Mouse (Mus musculus): ENCODE data around the gene Gm13306. TPM values are rescaled to one million over a fixed set of nuclear protein-coding genes. Genes with fewer than 3 reads are reported as not detected.
"Not testable (repeated sequence)": the region's sequence is repeated elsewhere in the genome, so short reads cannot be mapped to it uniquely, and the experiment has no call there.

The Gm13306 gene
- polyA plus RNA-seq (2012; rRNA removed) (not detected in 2 replicates), polyA plus RNA-seq (2014; fragmentation: Nextera tagmentation; extraction: Ambion mirVana) (not detected in 2 replicates)

DNA sequence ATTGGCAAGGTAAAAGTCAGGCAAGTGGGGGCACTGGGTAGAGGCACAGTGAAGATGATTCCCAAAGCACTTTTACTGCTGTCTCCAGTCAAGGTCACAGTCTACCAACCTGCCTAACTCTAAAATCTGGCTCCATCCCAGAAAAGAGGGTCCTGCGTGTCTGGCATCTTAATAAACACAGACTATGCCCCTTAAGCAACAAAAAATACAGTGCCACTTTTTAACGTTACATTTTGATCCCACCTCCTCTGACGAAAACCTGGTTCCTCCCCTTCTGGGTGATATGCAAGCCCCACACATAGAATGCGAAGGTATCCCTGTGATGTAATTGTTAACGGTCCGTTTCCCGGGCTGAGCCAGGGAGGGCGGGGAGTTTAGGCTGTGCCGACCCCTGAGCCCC, at the start of gene Gm13306:
Gene Gm13306 (plus strand): TSS at position 301 of the 400 bp plus-strand sequence.
- H3K4me3 ChIP-seq (ENCODE audit: insufficient read depth in 1 of 2, low read depth in 2 of 2, low read length in 2 of 2); H3K4me1 ChIP-seq (replicated peaks; ENCODE audit: control insufficient read depth in 2 of 2, insufficient read depth in 2 of 2, low read length in 1 of 2); H3K27me3 ChIP-seq (ENCODE audit: control insufficient read depth, insufficient read depth, low read length); H3K9me3 ChIP-seq (ENCODE audit: control insufficient read depth, low read length); H3K36me3 ChIP-seq (replicated peaks; ENCODE audit: control insufficient read depth, insufficient read depth, low read depth); ATAC-seq (ENCODE audit: insufficient read depth); DNase-seq (ENCODE audit: low read depth in 3 of 3, low spot score in 3 of 3); H3K4me2 ChIP-seq (ENCODE audit: low read depth); H3K27ac ChIP-seq; H3K9ac ChIP-seq (replicated peaks): not testable (repeated sequence)
- no CpG with 5 or more reads among the region's 9 CpGs for WGBS (ENCODE audit: insufficient replicate concordance)

DNA sequence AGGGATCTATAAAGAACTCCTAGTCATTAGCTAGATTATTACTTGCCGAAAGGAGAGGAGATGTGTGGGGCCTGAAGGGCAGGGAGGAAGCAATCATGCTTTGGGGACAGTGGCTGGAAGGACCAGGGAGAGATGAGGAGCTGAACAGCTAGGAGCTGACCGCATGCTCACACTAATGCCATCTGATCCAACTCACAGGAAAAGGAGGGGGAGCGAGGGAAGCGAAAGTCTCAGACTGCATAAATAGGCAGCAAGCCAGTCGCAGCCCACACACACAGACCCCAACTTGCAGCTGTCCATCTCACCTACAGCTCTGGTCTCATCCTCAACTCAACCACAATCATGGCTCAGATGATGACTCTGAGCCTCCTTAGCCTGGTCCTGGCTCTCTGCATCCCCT, 38.7 kb upstream of the Gm13306 start, which contains the start of gene Gm13304:
Gene Gm13304 (plus strand): TSS at position 301 of the 400 bp plus-strand sequence.
- H3K4me3 ChIP-seq (ENCODE audit: insufficient read depth in 1 of 2, low read depth in 2 of 2, low read length in 2 of 2); H3K27me3 ChIP-seq (ENCODE audit: control insufficient read depth, insufficient read depth, low read length); H3K9ac ChIP-seq (replicated peaks); H3K36me3 ChIP-seq (replicated peaks; ENCODE audit: control insufficient read depth, insufficient read depth, low read depth); H3K4me2 ChIP-seq (ENCODE audit: low read depth); ATAC-seq (ENCODE audit: insufficient read depth); H3K27ac ChIP-seq; H3K9me3 ChIP-seq (ENCODE audit: control insufficient read depth, low read length); H3K4me1 ChIP-seq (replicated peaks; ENCODE audit: control insufficient read depth in 2 of 2, insufficient read depth in 2 of 2, low read length in 1 of 2); DNase-seq (ENCODE audit: low read depth in 3 of 3, low spot score in 3 of 3): not testable (repeated sequence)
- no CpG with 5 or more reads among the region's 5 CpGs for WGBS (ENCODE audit: insufficient replicate concordance)

DNA sequence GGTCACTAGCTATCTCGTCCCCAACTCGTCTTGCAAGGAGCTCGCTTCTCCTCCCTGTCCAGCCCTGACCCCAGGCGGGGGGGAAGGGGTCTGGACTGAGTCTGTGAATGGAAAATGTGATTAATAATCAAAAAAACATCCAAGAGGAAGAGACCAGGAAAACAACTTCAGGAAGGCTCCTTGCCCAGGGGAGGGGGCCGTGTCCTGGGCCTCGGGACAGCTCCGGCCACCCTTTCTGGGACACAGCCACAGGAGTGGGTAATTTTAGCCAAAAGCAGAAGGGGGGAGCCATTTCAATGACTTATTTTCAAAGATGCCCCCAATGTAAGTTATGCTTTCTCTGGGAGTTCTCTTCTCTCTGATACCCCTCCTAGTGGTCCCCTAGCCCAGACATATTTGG, 15.3 kb downstream of the Gm13306 start, which contains the start of gene Gm13305:
Gene Gm13305 (minus strand): TSS at position 101 of the 400 bp plus-strand sequence.
- ATAC-seq (ENCODE audit: insufficient read depth); DNase-seq (ENCODE audit: low read depth in 3 of 3, low spot score in 3 of 3); H3K27me3 ChIP-seq (ENCODE audit: control insufficient read depth, insufficient read depth, low read length); H3K27ac ChIP-seq; H3K9ac ChIP-seq (replicated peaks); H3K4me1 ChIP-seq (replicated peaks; ENCODE audit: control insufficient read depth in 2 of 2, insufficient read depth in 2 of 2, low read length in 1 of 2); H3K4me3 ChIP-seq (ENCODE audit: insufficient read depth in 1 of 2, low read depth in 2 of 2, low read length in 2 of 2); H3K4me2 ChIP-seq (ENCODE audit: low read depth); H3K36me3 ChIP-seq (replicated peaks; ENCODE audit: control insufficient read depth, insufficient read depth, low read depth); H3K9me3 ChIP-seq (ENCODE audit: control insufficient read depth, low read length): not testable (repeated sequence)
- WGBS (ENCODE audit: insufficient replicate concordance): no CpG with 5 or more reads among the region's 7 CpGs

DNA sequence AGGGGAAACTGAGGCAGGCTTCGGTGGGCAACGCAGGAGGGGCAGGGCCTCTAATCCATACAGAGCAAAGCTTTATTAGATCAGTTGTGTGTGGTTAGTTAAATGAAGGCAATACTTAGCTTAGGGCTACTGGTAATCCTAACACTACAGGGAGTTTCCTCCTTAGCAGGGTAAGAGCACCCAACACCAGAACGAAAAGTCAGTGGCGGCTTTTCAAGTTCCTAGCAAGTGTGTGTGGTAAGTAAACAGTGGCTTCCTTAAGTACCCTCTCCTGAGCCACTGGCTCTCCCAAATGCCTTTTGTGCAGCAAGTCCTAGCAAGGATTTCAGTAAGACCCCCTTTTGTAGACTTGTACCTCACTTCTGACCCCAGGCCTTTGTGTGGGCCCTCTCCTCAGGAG, 25.0 kb downstream of the Gm13306 start:
- H3K9me3 ChIP-seq (ENCODE audit: control insufficient read depth, low read length); H3K4me2 ChIP-seq (ENCODE audit: low read depth): not testable (repeated sequence)
- no CpG with 5 or more reads among the region's 4 CpGs for WGBS (ENCODE audit: insufficient replicate concordance)

DNA sequence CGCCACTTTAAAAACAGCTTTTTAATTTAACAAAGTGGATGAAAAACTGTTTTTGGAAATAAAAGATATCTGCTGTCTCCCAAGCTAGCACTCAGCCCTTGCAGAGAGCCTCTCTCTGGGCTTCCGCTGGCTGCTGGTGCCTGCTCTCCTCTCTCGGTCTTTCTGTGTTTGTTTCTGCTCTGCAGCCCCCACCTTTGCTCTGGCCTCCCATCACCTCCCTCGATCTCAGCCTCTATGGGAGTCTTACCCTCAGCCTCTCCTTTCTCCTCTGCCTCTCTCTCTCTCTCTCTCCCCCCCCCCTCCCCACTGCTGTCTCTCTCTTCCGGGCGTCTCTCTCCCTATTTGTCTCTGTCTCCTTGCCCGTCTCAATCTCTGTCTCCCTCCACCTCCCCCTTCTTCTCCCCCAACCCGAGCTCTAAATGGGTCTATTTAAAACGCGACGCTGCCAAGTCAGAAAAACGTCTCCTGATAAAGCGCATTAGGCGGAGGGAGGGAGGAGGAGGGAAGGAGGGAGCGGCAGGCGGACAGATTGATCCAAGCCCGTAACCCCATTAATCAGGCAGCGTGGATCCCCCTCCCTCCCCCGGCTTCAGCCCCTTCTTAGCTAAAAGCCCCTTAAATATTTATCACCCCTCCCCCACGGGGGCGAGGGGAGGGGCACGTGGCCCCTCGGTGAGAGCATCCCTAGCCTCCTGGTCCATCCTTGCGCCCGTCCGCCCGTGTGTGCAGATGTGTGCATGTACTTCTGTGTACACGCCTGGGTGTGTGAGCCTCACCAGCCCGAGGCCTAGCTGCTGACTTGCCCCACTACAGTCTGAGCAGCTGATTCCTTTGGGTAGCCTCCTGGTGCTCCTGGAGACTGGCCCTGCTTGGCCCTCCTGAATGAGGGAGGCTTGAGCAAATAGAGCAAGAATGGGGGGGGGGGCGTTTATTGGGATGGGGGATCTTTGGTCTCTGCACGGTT, 30.3 kb downstream of the Gm13306 start:
- not testable (repeated sequence) for H3K9ac ChIP-seq (replicated peaks); H3K9me3 ChIP-seq (ENCODE audit: control insufficient read depth, low read length); ATAC-seq (ENCODE audit: insufficient read depth); H3K4me2 ChIP-seq (ENCODE audit: low read depth); H3K27ac ChIP-seq; DNase-seq (ENCODE audit: low read depth in 3 of 3, low spot score in 3 of 3); H3K36me3 ChIP-seq (replicated peaks; ENCODE audit: control insufficient read depth, insufficient read depth, low read depth); H3K27me3 ChIP-seq (ENCODE audit: control insufficient read depth, insufficient read depth, low read length); H3K4me1 ChIP-seq (replicated peaks; ENCODE audit: control insufficient read depth in 2 of 2, insufficient read depth in 2 of 2, low read length in 1 of 2); H3K4me3 ChIP-seq (ENCODE audit: insufficient read depth in 1 of 2, low read depth in 2 of 2, low read length in 2 of 2)
- no CpG with 5 or more reads among the region's 31 CpGs for WGBS (ENCODE audit: insufficient replicate concordance)

More for the DNA sequence above, 25.0 kb downstream of the Gm13306 start:
- not testable (repeated sequence) for H3K36me3 ChIP-seq (replicated peaks; ENCODE audit: control insufficient read depth, insufficient read depth, low read depth); H3K27me3 ChIP-seq (ENCODE audit: control insufficient read depth, insufficient read depth, low read length); DNase-seq (ENCODE audit: low read depth in 3 of 3, low spot score in 3 of 3); H3K4me3 ChIP-seq (ENCODE audit: insufficient read depth in 1 of 2, low read depth in 2 of 2, low read length in 2 of 2); H3K9ac ChIP-seq (replicated peaks); ATAC-seq (ENCODE audit: insufficient read depth); H3K4me1 ChIP-seq (replicated peaks; ENCODE audit: control insufficient read depth in 2 of 2, insufficient read depth in 2 of 2, low read length in 1 of 2); H3K27ac ChIP-seq

DNA sequence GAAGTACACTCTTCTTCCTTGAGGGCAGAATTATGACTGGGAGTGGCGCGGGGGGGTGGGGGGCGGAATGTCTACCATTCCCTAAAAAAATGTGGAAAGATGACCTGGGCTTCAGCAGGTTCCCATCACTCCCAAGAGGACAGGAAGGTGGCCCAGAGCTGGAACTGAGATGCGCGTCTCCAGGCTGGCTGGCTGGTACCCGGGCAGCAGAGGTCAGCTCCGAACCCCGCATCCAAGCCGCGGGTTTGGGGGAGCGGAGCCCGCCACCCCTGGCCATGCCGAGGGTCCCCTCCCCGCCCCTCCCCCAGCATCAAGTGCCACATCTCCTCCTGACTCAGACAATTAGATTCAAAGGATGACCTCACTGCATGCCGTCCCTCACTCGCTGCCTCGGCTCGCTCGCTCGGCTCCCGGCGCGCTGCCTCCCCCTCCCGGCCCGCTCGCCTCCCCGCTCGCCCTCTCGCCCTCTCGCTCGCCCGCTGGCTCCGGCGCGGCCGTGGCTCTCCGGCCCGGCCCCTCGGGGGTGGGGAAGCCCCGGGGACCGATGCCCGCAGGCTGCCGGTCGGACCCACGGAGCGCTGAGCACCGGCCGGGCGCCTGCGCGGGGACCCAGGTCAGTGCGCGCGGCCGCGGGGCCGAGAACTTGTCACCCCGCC, 31.2 kb downstream of the Gm13306 start:
- H3K36me3 ChIP-seq (replicated peaks; ENCODE audit: control insufficient read depth, insufficient read depth, low read depth); H3K4me2 ChIP-seq (ENCODE audit: low read depth); ATAC-seq (ENCODE audit: insufficient read depth); H3K4me1 ChIP-seq (replicated peaks; ENCODE audit: control insufficient read depth in 2 of 2, insufficient read depth in 2 of 2, low read length in 1 of 2); H3K27ac ChIP-seq; H3K27me3 ChIP-seq (ENCODE audit: control insufficient read depth, insufficient read depth, low read length); H3K9ac ChIP-seq (replicated peaks); DNase-seq (ENCODE audit: low read depth in 3 of 3, low spot score in 3 of 3); H3K4me3 ChIP-seq (ENCODE audit: insufficient read depth in 1 of 2, low read depth in 2 of 2, low read length in 2 of 2); H3K9me3 ChIP-seq (ENCODE audit: control insufficient read depth, low read length): not testable (repeated sequence)
- no CpG with 5 or more reads among the region's 58 CpGs for WGBS (ENCODE audit: insufficient replicate concordance)

DNA sequence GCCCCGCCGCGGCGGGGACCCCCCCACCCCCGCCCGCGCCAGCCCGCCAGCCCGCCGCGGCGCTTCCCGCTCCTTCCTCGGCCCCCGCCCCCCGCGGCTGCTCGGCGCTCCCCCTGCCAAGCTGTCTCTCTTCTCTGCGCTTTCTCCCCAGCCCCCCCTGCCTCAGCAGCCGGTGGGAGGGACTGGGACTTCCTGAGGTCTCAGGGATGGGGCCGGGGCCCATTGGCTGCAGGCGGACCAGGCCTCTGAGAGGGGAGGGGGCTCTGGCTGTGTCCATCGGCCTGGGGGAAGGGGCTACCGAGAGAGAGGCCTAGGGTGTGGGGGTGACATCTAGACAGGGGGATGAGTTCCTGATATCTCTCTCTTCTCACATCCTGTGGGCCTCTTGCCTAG, 31.7 kb downstream of the Gm13306 start:
- H3K36me3 ChIP-seq (replicated peaks; ENCODE audit: control insufficient read depth, insufficient read depth, low read depth); H3K4me3 ChIP-seq (ENCODE audit: insufficient read depth in 1 of 2, low read depth in 2 of 2, low read length in 2 of 2); H3K27ac ChIP-seq; H3K9ac ChIP-seq (replicated peaks); H3K4me1 ChIP-seq (replicated peaks; ENCODE audit: control insufficient read depth in 2 of 2, insufficient read depth in 2 of 2, low read length in 1 of 2); H3K4me2 ChIP-seq (ENCODE audit: low read depth); H3K27me3 ChIP-seq (ENCODE audit: control insufficient read depth, insufficient read depth, low read length); DNase-seq (ENCODE audit: low read depth in 3 of 3, low spot score in 3 of 3); ATAC-seq (ENCODE audit: insufficient read depth); H3K9me3 ChIP-seq (ENCODE audit: control insufficient read depth, low read length): not testable (repeated sequence)
- WGBS (ENCODE audit: insufficient replicate concordance): no CpG with 5 or more reads among the region's 25 CpGs
